Mouse (Mus musculus) stomach, embryonic 16.5 days (tissue): Measurements from ENCODE around the gene Dst. TPM values are rescaled to one million over a fixed set of nuclear protein-coding genes. Genes with fewer than 3 reads are reported as not detected.
A peak's percentile ranks its signal among the peaks of the same experiment; 100 is the strongest.

ENCODE experiments used
- ATAC-seq: fragments of 200-750 bp; cut with Nextera tagmentation; 2 replicates; pipeline ENCODE4 v1.8.0; 2017; ENCODE audit warnings: moderate number of reproducible peaks, moderate TSS enrichment; ENCODE audit not compliant: insufficient read depth, low FRiP score
- H3K27ac ChIP-seq: fragments of 300-500 bp; sonication (generic); 2 replicates; pipeline ENCODE4 v1.5.1; 2014; ENCODE audit warnings: low read length
- H3K27me3 ChIP-seq: fragments of 300-500 bp; sonication (generic); 2 replicates; pipeline ENCODE4 v1.6.1; 2014; ENCODE audit warnings: low read length, control low read depth, mixed read lengths; ENCODE audit not compliant: control insufficient read depth, insufficient read depth
- H3K36me3 ChIP-seq: fragments of 300-500 bp; sonication (generic); 2 replicates; pipeline ENCODE4 v1.6.1; 2014; ENCODE audit warnings: low read length; ENCODE audit not compliant: control insufficient read depth, insufficient read depth
- H3K4me1 ChIP-seq: fragments of 300-500 bp; sonication (generic); 2 replicates; pipeline ENCODE4 v1.6.1; 2014; ENCODE audit warnings: low read length, control low read depth, mixed read lengths; ENCODE audit not compliant: control insufficient read depth, insufficient read depth
- H3K4me2 ChIP-seq: fragments of 300-500 bp; sonication (generic); 2 replicates; pipeline ENCODE4 v1.6.1; 2014; ENCODE audit warnings: low read depth, low read length, mixed read lengths
- H3K4me3 ChIP-seq: fragments of 300-500 bp; sonication (generic); replicated peaks from 2 replicates; pipeline ENCODE4 v1.5.1; 2014; ENCODE audit warnings: mild to moderate bottlenecking, low read length
- H3K9ac ChIP-seq: fragments of 300-500 bp; sonication (generic); 2 replicates; pipeline ENCODE4 v1.6.1; 2014; ENCODE audit warnings: low read length
- H3K9me3 ChIP-seq: fragments of 300-500 bp; sonication (generic); replicated peaks from 2 replicates; pipeline ENCODE4 v1.6.1; 2016; ENCODE audit warnings: low read length, control low read depth; ENCODE audit not compliant: control insufficient read depth
- WGBS: fragments of 180-500 bp; shearing (Covaris S2); extraction: QIAGEN DNeasy Blood & Tissue Kit; methylation state at CpG from one replicate; pipeline ENCODE4 v1.1.7; 2014; 5-methylcytosine and 5-hydroxymethylcytosine counted together
- polyA plus RNA-seq: library from polyadenylated mRNA; unstranded; fragments of >200 nt; fragmentation: Nextera tagmentation; extraction: Ambion mirVana; gene quantifications from 2 replicates; pipeline ENCODE4 v1.2.1, GENCODE M21; 2015

Gene Dst
- polyA plus RNA-seq, 1 experiment from 2014 or later = 27.8 TPM

DNA sequence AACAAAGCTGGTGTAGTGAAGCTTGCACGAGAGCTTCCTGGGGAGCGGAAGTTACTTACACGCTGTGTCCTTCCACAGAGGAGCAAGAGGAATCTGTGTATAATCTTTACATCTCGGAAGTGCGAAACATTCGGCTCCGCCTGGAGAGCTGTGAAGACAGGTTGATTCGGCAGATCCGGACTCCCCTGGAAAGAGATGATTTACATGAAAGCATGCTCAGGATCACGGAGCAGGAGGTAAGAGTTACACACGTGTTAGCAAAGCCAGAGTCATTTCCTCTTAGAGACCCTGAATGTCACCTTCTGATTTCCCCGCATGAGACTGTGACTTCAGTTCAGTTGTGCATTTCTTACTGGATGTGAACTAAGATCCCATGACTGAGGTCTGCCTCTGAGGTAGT is 261.1 kb downstream of the Dst start:
- Histone ChIP-seq H3K9me3 (no peaks in the 10 kb centered on the region), H3K27me3 (no peaks in the 10 kb centered on the region), H3K4me2 (no peak overlapping the region), H3K27ac (no peak overlapping the region), H3K36me3 (peaks cover 19% of the 10 kb centered on the region), H3K4me1 (no peaks in the 10 kb centered on the region), H3K4me3 (no peak overlapping the region), H3K9ac (no peak overlapping the region)
- no peak for ATAC-seq
- WGBS = 94% methylated on average over 12 of the region's 12 CpGs

DNA sequence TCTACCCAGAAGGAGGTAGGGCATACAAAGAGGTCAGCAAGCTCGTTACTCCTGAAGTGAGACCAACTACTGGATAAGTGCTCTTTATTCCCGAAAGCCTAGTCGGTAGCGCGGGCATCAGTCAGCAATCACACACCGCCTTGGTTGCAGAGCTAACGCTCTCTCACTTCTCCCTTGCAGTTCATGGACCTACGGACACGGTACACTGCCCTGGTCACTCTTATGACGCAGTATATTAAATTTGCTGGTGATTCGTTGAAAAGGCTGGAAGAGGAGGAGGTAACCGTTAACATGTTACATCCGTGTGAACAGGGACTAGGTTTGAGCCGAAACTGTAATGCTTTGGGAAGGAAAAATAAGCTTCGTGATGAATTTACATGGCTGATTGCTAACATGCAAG is 266.5 kb downstream of the Dst start:
- Histone ChIP-seq H3K36me3 (peaks cover 35% of the 10 kb centered on the region), H3K4me2 (no peak overlapping the region), H3K27ac (no peak overlapping the region), H3K9me3 (no peaks in the 10 kb centered on the region; the same call in 1 of the 2 replicates), H3K4me1 (no peaks in the 10 kb centered on the region), H3K27me3 (no peaks in the 10 kb centered on the region), H3K4me3 (no peak overlapping the region), H3K9ac (no peak overlapping the region)
- WGBS = 94% methylated on average over 15 of the region's 15 CpGs
- ATAC-seq = no peak

- no peak overlapping the region for H3K4me3 ChIP-seq
- no peak overlapping the region for H3K4me2 ChIP-seq
- no peaks in the 10 kb centered on the region for H3K27me3 ChIP-seq
- H3K27ac ChIP-seq = no peak overlapping the region
- H3K36me3 ChIP-seq = peaks cover 35% of the 10 kb centered on the region
- no peak for ATAC-seq
- 77% methylated on average over 8 of the region's 8 CpGs for WGBS
- H3K9me3 ChIP-seq = no peaks in the 10 kb centered on the region; the same call in 1 of the 2 replicates
- H3K9ac ChIP-seq = no peak overlapping the region
- H3K4me1 ChIP-seq = no peaks in the 10 kb centered on the region
These were observed 266.9 kb downstream of the Dst start for GRCm38 (mm10) chr1:34174961-34175360.

- Histone ChIP-seq H3K9me3 (no peaks in the 10 kb centered on the region; the same call in 1 of the 2 replicates), H3K36me3 (peaks cover 33% of the 10 kb centered on the region), H3K4me2 (0 out of 2 replicates have a peak overlapping the region, but pooled peaks have one; percentile 6), H3K4me3 (no peak overlapping the region), H3K9ac (no peak overlapping the region), H3K27ac (no peak overlapping the region), H3K27me3 (no peaks in the 10 kb centered on the region), H3K4me1 (no peaks in the 10 kb centered on the region)
- 85% methylated on average over 41 of the region's 41 CpGs for WGBS
- ATAC-seq = no peak
These were observed 270.1 kb downstream of the Dst start for GRCm38 (mm10) chr1:34178022-34178727.

- Histone ChIP-seq H3K4me1 (no peaks in the 10 kb centered on the region), H3K9ac (no peak overlapping the region), H3K4me2 (no peak overlapping the region), H3K27ac (no peak overlapping the region), H3K27me3 (no peaks in the 10 kb centered on the region), H3K9me3 (no peaks in the 10 kb centered on the region; the same call in 1 of the 2 replicates), H3K4me3 (no peak overlapping the region), H3K36me3 (peaks cover 29% of the 10 kb centered on the region)
- 89% methylated on average over 19 of the region's 19 CpGs for WGBS
- ATAC-seq = no peak
These were observed 271.7 kb downstream of the Dst start for GRCm38 (mm10) chr1:34179756-34180155.

DNA sequence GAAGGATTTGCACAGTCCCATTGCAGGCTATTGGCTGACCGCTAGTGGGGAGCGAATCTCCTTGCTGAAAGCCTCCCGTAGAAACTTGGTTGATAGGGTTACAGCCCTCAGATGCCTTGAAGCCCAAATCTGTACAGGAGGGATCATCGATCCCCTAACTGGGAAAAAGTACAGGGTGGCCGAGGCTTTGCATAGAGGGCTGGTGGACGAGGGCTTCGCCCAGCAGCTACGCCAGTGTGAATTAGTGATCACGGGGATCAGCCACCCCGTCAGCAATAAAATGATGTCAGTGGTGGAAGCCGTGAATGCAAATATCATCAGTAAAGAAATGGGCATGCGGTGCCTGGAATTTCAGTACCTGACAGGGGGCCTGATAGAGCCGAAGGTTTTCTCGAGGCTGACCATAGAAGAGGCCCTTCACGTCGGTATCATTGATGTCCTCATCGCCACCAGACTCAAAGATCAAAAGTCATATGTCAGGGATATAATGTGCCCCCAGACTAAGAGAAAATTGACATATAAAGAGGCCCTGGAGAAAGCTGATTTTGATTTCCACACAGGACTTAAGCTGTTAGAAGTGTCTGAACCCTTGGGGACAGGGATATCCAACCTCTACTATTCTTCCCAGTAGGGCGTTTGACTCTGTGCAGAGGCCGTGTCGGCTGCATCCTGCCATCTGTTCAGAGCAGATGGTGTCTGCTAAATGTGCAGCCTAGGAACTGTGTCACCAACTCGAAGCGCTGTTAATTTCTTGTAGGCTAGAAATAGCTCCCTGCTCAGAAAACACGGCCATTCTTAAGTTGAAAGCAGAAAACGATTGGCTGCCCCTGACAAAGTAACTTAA is 274.6 kb downstream of the Dst start:
- WGBS = 90% methylated on average over 24 of the region's 24 CpGs
- Histone ChIP-seq H3K4me2 (no peak overlapping the region), H3K9ac (no peak overlapping the region), H3K4me1 (no peaks in the 10 kb centered on the region), H3K9me3 (no peaks in the 10 kb centered on the region; the same call in 1 of the 2 replicates), H3K27me3 (no peaks in the 10 kb centered on the region), H3K36me3 (peaks cover 22% of the 10 kb centered on the region), H3K27ac (no peak overlapping the region), H3K4me3 (no peak overlapping the region)
- no peak for ATAC-seq

GRCm38 (mm10) chr1:34183250-34183926 is 275.4 kb downstream of the Dst start:
- WGBS = 88% methylated on average over 12 of the region's 12 CpGs

DNA sequence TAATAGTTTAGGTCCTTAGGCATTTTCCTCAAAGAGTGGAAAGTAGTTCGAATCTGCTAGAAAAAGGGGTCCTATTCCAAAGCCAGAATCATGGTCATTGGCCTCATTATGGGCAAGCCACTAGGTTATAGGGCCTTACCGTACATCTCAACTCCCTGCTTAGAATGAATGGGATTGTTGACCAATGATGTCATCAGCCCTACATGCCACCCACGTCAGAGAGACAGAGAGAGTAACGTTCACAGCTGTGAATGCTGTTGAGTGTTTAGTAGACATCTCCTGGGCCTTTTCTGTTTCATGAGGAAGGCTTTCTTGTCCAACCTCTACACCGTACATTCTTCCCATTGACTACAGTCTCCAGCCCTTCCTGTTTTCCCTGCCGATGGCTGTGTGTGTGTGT is 276.2 kb downstream of the Dst start:
- ATAC-seq = no peak
- Histone ChIP-seq H3K9me3 (no peaks in the 10 kb centered on the region), H3K36me3 (peaks cover 8% of the 10 kb centered on the region), H3K4me2 (no peak overlapping the region), H3K4me3 (no peak overlapping the region), H3K27ac (no peak overlapping the region), H3K27me3 (no peaks in the 10 kb centered on the region), H3K9ac (no peak overlapping the region), H3K4me1 (no peaks in the 10 kb centered on the region)
- 61% methylated on average over 6 of the region's 6 CpGs for WGBS

More at GRCm38 (mm10) chr1:34183250-34183926, 275.4 kb downstream of the Dst start:
- Histone ChIP-seq H3K9ac (no peak overlapping the region), H3K4me3 (no peak overlapping the region), H3K4me1 (no peaks in the 10 kb centered on the region), H3K9me3 (no peaks in the 10 kb centered on the region; the same call in 1 of the 2 replicates), H3K36me3 (peaks cover 15% of the 10 kb centered on the region), H3K27me3 (no peaks in the 10 kb centered on the region), H3K27ac (no peak overlapping the region), H3K4me2 (no peak overlapping the region)
- no peak for ATAC-seq
